Mouse (Mus musculus) stomach, postnatal 0 days (tissue): ENCODE measurements around the gene Patj.

Experiments used
- CTCF ChIP-seq: IDR thresholded peaks from 2 replicates; pipeline ENCODE4 v1.5.1; 2016; ENCODE audit warnings: antibody characterized with exemption, low read depth, mild to moderate bottlenecking, moderate library complexity
- EP300 ChIP-seq: optimal IDR thresholded peaks from 2 replicates; pipeline ENCODE3; 2016; ENCODE audit warnings: antibody characterized with exemption

GRCm38 (mm10) chr4:98557192-98557591 lies 161.6 kb downstream of the Patj start:
- TF ChIP-seq CTCF, result no peak
- TF ChIP-seq EP300, result no peak
